Mouse (Mus musculus) kidney, embryonic 16.5 days (tissue): Measurements from ENCODE around the gene Pcsk5. TPM values are rescaled to one million over a fixed set of nuclear protein-coding genes. Genes with fewer than 3 reads are reported as not detected.

ENCODE experiments used
- ATAC-seq: fragments of 200-750 bp; cut with Nextera tagmentation; 2 replicates; pipeline ENCODE4 v1.8.0; 2017; ENCODE audit warnings: moderate TSS enrichment; ENCODE audit not compliant: low FRiP score, low TSS enrichment
- H3K27ac ChIP-seq: fragments of 300-500 bp; sonication (generic); 2 replicates; pipeline ENCODE4 v1.5.1; 2014; ENCODE audit warnings: low read length
- H3K27me3 ChIP-seq: fragments of 300-500 bp; sonication (generic); 2 replicates; pipeline ENCODE4 v1.6.1; 2014; ENCODE audit warnings: low read length, control low read depth, mixed read lengths; ENCODE audit not compliant: insufficient read depth
- H3K36me3 ChIP-seq: fragments of 300-500 bp; sonication (generic); 2 replicates; pipeline ENCODE4 v1.6.1; 2014; ENCODE audit warnings: low read length, control low read depth, mixed read lengths; ENCODE audit not compliant: insufficient read depth
- H3K4me1 ChIP-seq: fragments of 300-500 bp; sonication (generic); 2 replicates; pipeline ENCODE4 v1.6.1; 2014; ENCODE audit warnings: low read length, control low read depth, mixed read lengths; ENCODE audit not compliant: insufficient read depth
- H3K4me2 ChIP-seq: fragments of 300-500 bp; sonication (generic); replicated peaks from 2 replicates; pipeline ENCODE4 v1.6.1; 2014; ENCODE audit warnings: low read depth, low read length
- H3K4me3 ChIP-seq: fragments of 300-500 bp; sonication (generic); 2 replicates; pipeline ENCODE4 v1.5.1; 2014; ENCODE audit warnings: mild to moderate bottlenecking, low read length
- H3K9ac ChIP-seq: fragments of 300-500 bp; sonication (generic); replicated peaks from 2 replicates; pipeline ENCODE4 v1.6.1; 2014; ENCODE audit warnings: low read length
- H3K9me3 ChIP-seq: fragments of 300-500 bp; sonication (generic); 2 replicates; pipeline ENCODE4 v1.6.1; 2016; ENCODE audit warnings: low read length, control low read depth
- WGBS: fragments of 180-500 bp; shearing (Covaris S2); extraction: QIAGEN DNeasy Blood & Tissue Kit; methylation state at CpG from one replicate; pipeline ENCODE4 v1.1.7; 2014; 5-methylcytosine and 5-hydroxymethylcytosine counted together
- polyA plus RNA-seq: library from polyadenylated mRNA; unstranded; fragments of >200 nt; fragmentation: Nextera tagmentation; extraction: Ambion mirVana; gene quantifications from 2 replicates; pipeline ENCODE4 v1.2.1, GENCODE M21; 2015

Pcsk5 gene
- polyA plus RNA-seq, 1 experiment from 2014 or later: 26.3 TPM

- no peak overlapping the region for H3K4me2 ChIP-seq
Measured at GRCm38 (mm10) chr19:17762740-17763139, 74.7 kb downstream of the Pcsk5 start.

GRCm38 (mm10) chr19:17761678-17762077 is 75.8 kb downstream of the Pcsk5 start:
- no peak for ATAC-seq
- 83% methylated on average over 5 of the region's 5 CpGs for WGBS
- no peak overlapping the region for H3K4me2 ChIP-seq
- H3K27me3 ChIP-seq: no peaks in the 10 kb centered on the region
- H3K36me3 ChIP-seq: no peaks in the 10 kb centered on the region
- H3K4me3 ChIP-seq: no peak overlapping the region
- H3K9me3 ChIP-seq: no peaks in the 10 kb centered on the region
- no peak overlapping the region for H3K27ac ChIP-seq
- H3K4me1 ChIP-seq: no peaks in the 10 kb centered on the region
- H3K9ac ChIP-seq: no peak overlapping the region

More at GRCm38 (mm10) chr19:17762740-17763139, 74.7 kb downstream of the Pcsk5 start:
- Histone ChIP-seq H3K27me3 (no peaks in the 10 kb centered on the region), H3K4me3 (no peak overlapping the region), H3K27ac (no peak overlapping the region), H3K9ac (no peak overlapping the region), H3K4me1 (no peaks in the 10 kb centered on the region), H3K9me3 (no peaks in the 10 kb centered on the region), H3K36me3 (no peaks in the 10 kb centered on the region)
- no peak for ATAC-seq

- H3K36me3 ChIP-seq: peaks cover 6% of the 10 kb centered on the region; the same call in 1 of the 2 replicates
- peaks cover 4% of the 10 kb centered on the region; the same call in 1 of the 2 replicates for H3K4me1 ChIP-seq
- 63% methylated on average over 3 of the region's 3 CpGs for WGBS
- H3K9ac ChIP-seq: no peak overlapping the region
- H3K27me3 ChIP-seq: no peaks in the 10 kb centered on the region
- H3K9me3 ChIP-seq: no peaks in the 10 kb centered on the region
- H3K4me2 ChIP-seq: no peak overlapping the region
- H3K4me3 ChIP-seq: no peak overlapping the region
- no peak for ATAC-seq
- no peak overlapping the region for H3K27ac ChIP-seq
Measured at GRCm38 (mm10) chr19:17752841-17753240, 84.6 kb downstream of the Pcsk5 start.

- Histone ChIP-seq H3K36me3 (peaks cover 6% of the 10 kb centered on the region; the same call in 1 of the 2 replicates), H3K4me2 (no peak overlapping the region)
Measured at GRCm38 (mm10) chr19:17748331-17748730, 89.1 kb downstream of the Pcsk5 start.

GRCm38 (mm10) chr19:17745380-17745779 is 92.1 kb downstream of the Pcsk5 start:
- WGBS: 90% methylated on average over 2 of the region's 2 CpGs
- H3K4me2 ChIP-seq: no peak overlapping the region
- no peaks in the 10 kb centered on the region for H3K4me1 ChIP-seq
- H3K9ac ChIP-seq: no peak overlapping the region
- no peak overlapping the region for H3K27ac ChIP-seq
- H3K9me3 ChIP-seq: no peaks in the 10 kb centered on the region
- no peak overlapping the region for H3K4me3 ChIP-seq
- no peaks in the 10 kb centered on the region for H3K36me3 ChIP-seq
- H3K27me3 ChIP-seq: no peaks in the 10 kb centered on the region
- no peak for ATAC-seq

More at GRCm38 (mm10) chr19:17748331-17748730, 89.1 kb downstream of the Pcsk5 start:
- WGBS: 86% methylated on average over 3 of the region's 3 CpGs
- no peak overlapping the region for H3K9ac ChIP-seq
- no peak for ATAC-seq
- H3K4me3 ChIP-seq: no peak overlapping the region
- H3K9me3 ChIP-seq: no peaks in the 10 kb centered on the region
- H3K27ac ChIP-seq: no peak overlapping the region
- H3K4me1 ChIP-seq: peaks cover 4% of the 10 kb centered on the region; the same call in 1 of the 2 replicates
- no peaks in the 10 kb centered on the region for H3K27me3 ChIP-seq

- no peak for ATAC-seq
Measured at GRCm38 (mm10) chr19:17744474-17745069, 92.9 kb downstream of the Pcsk5 start.

GRCm38 (mm10) chr19:17741465-17741864 is 96.0 kb downstream of the Pcsk5 start:
- no peak overlapping the region for H3K9ac ChIP-seq
- H3K27me3 ChIP-seq: no peaks in the 10 kb centered on the region
- no peak overlapping the region for H3K4me3 ChIP-seq
- 25% methylated on average over 1 of the region's 1 CpGs for WGBS
- no peaks in the 10 kb centered on the region for H3K9me3 ChIP-seq
- H3K4me1 ChIP-seq: no peaks in the 10 kb centered on the region
- no peak overlapping the region for H3K4me2 ChIP-seq
- H3K36me3 ChIP-seq: 0 out of 2 replicates have a peak, but pooled peaks cover 2% of the 10 kb centered on the region
- ATAC-seq: no peak
- no peak overlapping the region for H3K27ac ChIP-seq

More at GRCm38 (mm10) chr19:17744474-17745069, 92.9 kb downstream of the Pcsk5 start:
- no peak overlapping the region for H3K4me3 ChIP-seq
- H3K27me3 ChIP-seq: no peaks in the 10 kb centered on the region
- H3K4me1 ChIP-seq: no peaks in the 10 kb centered on the region
- no peak overlapping the region for H3K9ac ChIP-seq
- 79% methylated on average over 8 of the region's 8 CpGs for WGBS
- no peaks in the 10 kb centered on the region for H3K36me3 ChIP-seq
- H3K27ac ChIP-seq: no peak overlapping the region
- H3K4me2 ChIP-seq: no peak overlapping the region
- no peaks in the 10 kb centered on the region for H3K9me3 ChIP-seq

GRCm38 (mm10) chr19:17732676-17733277 is 104.7 kb downstream of the Pcsk5 start:
- Histone ChIP-seq H3K36me3 (0 out of 2 replicates have a peak, but pooled peaks cover 6% of the 10 kb centered on the region), H3K9ac (no peak overlapping the region), H3K27ac (no peak overlapping the region), H3K27me3 (no peaks in the 10 kb centered on the region), H3K4me1 (no peaks in the 10 kb centered on the region), H3K9me3 (no peaks in the 10 kb centered on the region), H3K4me2 (no peak overlapping the region), H3K4me3 (no peak overlapping the region)
- ATAC-seq: no peak

- H3K4me2 ChIP-seq: no peak overlapping the region
- no peaks in the 10 kb centered on the region for H3K27me3 ChIP-seq
- H3K27ac ChIP-seq: no peak overlapping the region
- H3K4me3 ChIP-seq: no peak overlapping the region
- no peaks in the 10 kb centered on the region for H3K4me1 ChIP-seq
- H3K9me3 ChIP-seq: no peaks in the 10 kb centered on the region
- no peaks in the 10 kb centered on the region for H3K36me3 ChIP-seq
- H3K9ac ChIP-seq: no peak overlapping the region
- no peak for ATAC-seq
- WGBS: 85% methylated on average over 10 of the region's 10 CpGs
Measured at GRCm38 (mm10) chr19:17717066-17717465, 120.4 kb downstream of the Pcsk5 start.

- H3K4me2 ChIP-seq: no peak overlapping the region
- H3K36me3 ChIP-seq: 0 out of 2 replicates have a peak, but pooled peaks cover 7% of the 10 kb centered on the region
- no peak overlapping the region for H3K4me3 ChIP-seq
- WGBS: 72% methylated on average over 9 of the region's 9 CpGs
- no peaks in the 10 kb centered on the region for H3K27me3 ChIP-seq
- no peak overlapping the region for H3K27ac ChIP-seq
- H3K4me1 ChIP-seq: no peaks in the 10 kb centered on the region
- no peak for ATAC-seq
- no peaks in the 10 kb centered on the region for H3K9me3 ChIP-seq
- no peak overlapping the region for H3K9ac ChIP-seq
Measured at GRCm38 (mm10) chr19:17715281-17715955, 122.0 kb downstream of the Pcsk5 start.
